Mouse (Mus musculus) urinary bladder, postnatal 14 days (tissue): ENCODE results near the gene Rps6kb1.

Source experiments
- DNase-seq: peaks from one replicate; pipeline ENCODE4 v3.0.0; 2021; ENCODE audit warnings: low spot score

Gene Rps6kb1

GRCm38 (mm10) chr11:86468345-86468744, 76.3 kb downstream of the Rps6kb1 start:
- no peak for DNase-seq

- peak; percentile 73 for DNase-seq
Measured at GRCm38 (mm10) chr11:86464275-86464674, 80.3 kb downstream of the Rps6kb1 start.

- no peak for DNase-seq
Measured at GRCm38 (mm10) chr11:86462579-86462978, 82.0 kb downstream of the Rps6kb1 start.

GRCm38 (mm10) chr11:86458866-86459265, 85.7 kb downstream of the Rps6kb1 start:
- no peak for DNase-seq

- DNase-seq, result no peak
Measured at GRCm38 (mm10) chr11:86457545-86457944, 87.1 kb downstream of the Rps6kb1 start.

- no peak for DNase-seq
Measured at GRCm38 (mm10) chr11:86453991-86454390, 90.6 kb downstream of the Rps6kb1 start.
